Mouse (Mus musculus) MEL (cell line): Measurements from ENCODE around the gene Ddx42. TPM values are rescaled to one million over a fixed set of nuclear protein-coding genes. Genes with fewer than 3 reads are reported as not detected.

Experiments
- DNase-seq: peaks from one replicate; pipeline ENCODE4 v3.0.0; 2011; ENCODE audit warnings: low read depth, low spot score
- H3K27ac ChIP-seq: 2 replicates; pipeline ENCODE4 v1.5.1; 2012; ENCODE audit warnings: low read depth, mild to moderate bottlenecking, control low read depth, low read length, moderate library complexity; ENCODE audit not compliant: control insufficient read depth
- H3K27me3 ChIP-seq, 2 experiments: fragments of 150-350 bp in 1 of 2; sonication (generic) in 1 of 2; 2 replicates each; pipeline ENCODE4 v1.6.1; 2012; ENCODE audit warnings: low read length in 2 of 2, mild to moderate bottlenecking in 2 of 2, improper control_type of control experiment in 1 of 2, moderate library complexity in 1 of 2; ENCODE audit not compliant: insufficient read depth in 2 of 2, control insufficient read depth in 1 of 2
- H3K36me3 ChIP-seq, 2 experiments: 2 replicates each; pipeline ENCODE4 v1.6.1; 2012 to 2014; ENCODE audit warnings: low read length in 2 of 2, improper control_type of control experiment in 1 of 2, inconsistent platforms in 1 of 2, mild to moderate bottlenecking in 1 of 2; ENCODE audit not compliant: insufficient read depth in 2 of 2, control insufficient read depth in 1 of 2
- H3K4me1 ChIP-seq, 2 experiments: fragments of 150-350 bp in 1 of 2; sonication (generic) in 1 of 2; 2 replicates each; pipeline ENCODE4 v1.6.1; 2012; ENCODE audit warnings: low read length in 2 of 2, improper control_type of control experiment in 1 of 2, mild to moderate bottlenecking in 1 of 2; ENCODE audit not compliant: insufficient read depth in 2 of 2, control insufficient read depth in 1 of 2
- H3K4me3 ChIP-seq, 2 experiments: fragments of 150-350 bp in 1 of 2; sonication (generic) in 1 of 2; 2 replicates each; pipeline ENCODE4 v1.5.1; 2012; ENCODE audit warnings: low read depth in 2 of 2, low read length in 2 of 2, mild to moderate bottlenecking in 2 of 2, moderate library complexity in 2 of 2, control low read depth in 1 of 2, improper control_type of control experiment in 1 of 2; ENCODE audit not compliant: control insufficient read depth in 1 of 2, insufficient read depth in 1 of 2
- H3K79me2 ChIP-seq: 2 replicates; pipeline ENCODE4 v1.6.1; 2012; ENCODE audit warnings: mild to moderate bottlenecking, low read length, moderate library complexity; ENCODE audit not compliant: control insufficient read depth, poor library complexity, insufficient read depth
- H3K9ac ChIP-seq: 2 replicates; pipeline ENCODE4 v1.6.1; 2012; ENCODE audit warnings: low read depth, mild to moderate bottlenecking, control low read depth, low read length, moderate library complexity; ENCODE audit not compliant: control insufficient read depth, poor library complexity, severe bottlenecking
- H3K9me3 ChIP-seq: fragments of 150-350 bp; sonication (generic); replicated peaks from 2 replicates; pipeline ENCODE4 v1.6.1; 2012; ENCODE audit warnings: mild to moderate bottlenecking, low read length, improper control_type of control experiment, moderate library complexity; ENCODE audit not compliant: insufficient read depth
- CHD1 ChIP-seq: IDR thresholded peaks from 2 replicates; pipeline ENCODE4 v1.6.1; 2012; ENCODE audit warnings: low read depth, mild to moderate bottlenecking, inconsistent platforms, low read length, improper control_type of control experiment
- CTCF ChIP-seq, 3 experiments: IDR thresholded peaks in 2 of 3; conservative IDR thresholded peaks in 1 of 3; 2 replicates each; pipeline ENCODE4 v1.5.1; 2011 to 2012; ENCODE audit warnings: low read length in 3 of 3, low read depth in 2 of 3, mild to moderate bottlenecking in 2 of 3, improper control_type of control experiment in 1 of 3, inconsistent platforms in 1 of 3, mixed read lengths in 1 of 3, moderate library complexity in 1 of 3; ENCODE audit not compliant: control insufficient read depth in 1 of 3, insufficient read depth in 1 of 3, poor library complexity in 1 of 3, severe bottlenecking in 1 of 3
- E2F4 ChIP-seq: IDR thresholded peaks from 2 replicates; pipeline ENCODE4 v1.6.1; 2011; ENCODE audit warnings: low read depth, low read length, improper control_type of control experiment, borderline replicate concordance
- ELF1 ChIP-seq: IDR thresholded peaks from 2 replicates; pipeline ENCODE4 v1.6.1; 2014; ENCODE audit warnings: low read depth, mild to moderate bottlenecking, inconsistent platforms, low read length, improper control_type of control experiment, moderate library complexity
- EP300 ChIP-seq, 2 experiments: IDR thresholded peaks; 2 replicates each; pipeline ENCODE4 v1.6.1; 2011; ENCODE audit warnings: improper control_type of control experiment in 2 of 2, low read length in 2 of 2, low read depth in 1 of 2, mild to moderate bottlenecking in 1 of 2
- ETS1 ChIP-seq: IDR thresholded peaks from 2 replicates; pipeline ENCODE4 v1.6.1; 2012; ENCODE audit warnings: low read depth, mild to moderate bottlenecking, inconsistent platforms, low read length, improper control_type of control experiment, moderate library complexity
- GATA1 ChIP-seq: IDR thresholded peaks from 2 replicates; pipeline ENCODE4 v1.6.1; 2011; ENCODE audit warnings: low read depth, low read length, improper control_type of control experiment
- MAFK ChIP-seq: IDR thresholded peaks from 2 replicates; pipeline ENCODE4 v1.6.1; 2011; ENCODE audit warnings: low read depth, mild to moderate bottlenecking, low read length, improper control_type of control experiment, borderline replicate concordance
- MAX ChIP-seq: IDR thresholded peaks from 2 replicates; pipeline ENCODE4 v1.6.1; 2011; ENCODE audit warnings: low read length, improper control_type of control experiment
- MAZ ChIP-seq: IDR thresholded peaks from 2 replicates; pipeline ENCODE4 v1.6.1; 2012; ENCODE audit warnings: low read depth, mild to moderate bottlenecking, inconsistent platforms, low read length, improper control_type of control experiment
- MEF2A ChIP-seq: IDR thresholded peaks from 2 replicates; pipeline ENCODE4 v1.6.1; 2014; ENCODE audit warnings: low read depth, mild to moderate bottlenecking, inconsistent platforms, low read length, improper control_type of control experiment; ENCODE audit not compliant: poor library complexity, insufficient replicate concordance, severe bottlenecking; ENCODE audit errors: extremely low read depth
- MXI1 ChIP-seq: IDR thresholded peaks from 2 replicates; pipeline ENCODE4 v1.6.1; 2011; ENCODE audit warnings: mild to moderate bottlenecking, low read depth, low read length, improper control_type of control experiment
- MYB ChIP-seq: IDR thresholded peaks from 2 replicates; pipeline ENCODE4 v1.6.1; 2011; ENCODE audit warnings: mild to moderate bottlenecking, low read depth, low read length, improper control_type of control experiment
- NRF1 ChIP-seq: IDR thresholded peaks from 2 replicates; pipeline ENCODE4 v1.6.1; 2014; ENCODE audit warnings: low read depth, mild to moderate bottlenecking, inconsistent platforms, low read length, improper control_type of control experiment, moderate library complexity; ENCODE audit not compliant: poor library complexity, insufficient read depth, severe bottlenecking
- POLR2AphosphoS5 ChIP-seq: IDR thresholded peaks from 2 replicates; pipeline ENCODE4 v1.6.1; 2012; ENCODE audit warnings: low read depth, borderline replicate concordance, mild to moderate bottlenecking, inconsistent platforms, low read length, moderate library complexity, mixed read lengths
- RCOR1 ChIP-seq: IDR thresholded peaks from 2 replicates; pipeline ENCODE4 v1.6.1; 2012; ENCODE audit warnings: low read depth, mild to moderate bottlenecking, inconsistent platforms, low read length, improper control_type of control experiment
- SIN3A ChIP-seq: IDR thresholded peaks from 2 replicates; pipeline ENCODE4 v1.6.1; 2012; ENCODE audit warnings: low read length, improper control_type of control experiment, inconsistent platforms
- SMC3 ChIP-seq: IDR thresholded peaks from 2 replicates; pipeline ENCODE4 v1.6.1; 2011; ENCODE audit warnings: low read depth, low read length, improper control_type of control experiment
- TAL1 ChIP-seq: IDR thresholded peaks from 2 replicates; pipeline ENCODE4 v1.6.1; 2012; ENCODE audit warnings: mild to moderate bottlenecking, inconsistent platforms, low read length, moderate library complexity, mixed read lengths
- TBP ChIP-seq: IDR thresholded peaks from 2 replicates; pipeline ENCODE4 v1.8.0; 2011; ENCODE audit warnings: low read depth, low read length, improper control_type of control experiment
- UBTF ChIP-seq: IDR thresholded peaks from 2 replicates; pipeline ENCODE4 v1.6.1; 2012; ENCODE audit warnings: low read depth, mild to moderate bottlenecking, inconsistent platforms, low read length, improper control_type of control experiment, moderate library complexity, borderline replicate concordance; ENCODE audit not compliant: insufficient read depth
- USF2 ChIP-seq, 2 experiments: IDR thresholded peaks; 2 replicates each; pipeline ENCODE4 v1.6.1; 2011 to 2012; ENCODE audit warnings: improper control_type of control experiment in 2 of 2, low read length in 2 of 2, borderline replicate concordance in 1 of 2, inconsistent platforms in 1 of 2, low read depth in 1 of 2, mild to moderate bottlenecking in 1 of 2; ENCODE audit not compliant: insufficient read depth in 1 of 2
- ZC3H11A ChIP-seq: IDR thresholded peaks from 2 replicates; pipeline ENCODE4 v1.6.1; 2012; ENCODE audit warnings: low read depth, mild to moderate bottlenecking, inconsistent platforms, low read length, improper control_type of control experiment
- ZMIZ1 ChIP-seq: IDR thresholded peaks from 2 replicates; pipeline ENCODE4 v1.6.1; 2012; ENCODE audit warnings: low read depth, mild to moderate bottlenecking, inconsistent platforms, low read length, improper control_type of control experiment, moderate library complexity
- ZNF384 ChIP-seq: IDR thresholded peaks from 2 replicates; pipeline ENCODE4 v1.6.1; 2012; ENCODE audit warnings: low read depth, mild to moderate bottlenecking, inconsistent platforms, low read length, improper control_type of control experiment
- polyA plus RNA-seq, 2 experiments: library from polyadenylated mRNA; stranded (reverse) in 1 of 2; unstranded in 1 of 2; fragments of >175 nt in 1 of 2; fragments of >200 nt in 1 of 2; gene quantifications; 2 replicates each; pipeline versions ENCODE4 v1.2.1 to v1.2.4; 2012; ENCODE audit warnings: low replicate concordance in 2 of 2, low read depth in 1 of 2; ENCODE audit not compliant: insufficient read length in 2 of 2, insufficient read depth in 1 of 2, missing spikeins in 1 of 2
- total RNA-seq: library from RNA; depleted of rRNA; stranded (reverse); fragments of 300-350 nt; gene quantifications from 2 replicates; pipeline ENCODE4 v1.2.3, GENCODE M21; 2012

Ddx42 gene
- total and polyA plus RNA-seq, 3 experiments, result 56.1 to 57.7 TPM; not detected in 1

DNA sequence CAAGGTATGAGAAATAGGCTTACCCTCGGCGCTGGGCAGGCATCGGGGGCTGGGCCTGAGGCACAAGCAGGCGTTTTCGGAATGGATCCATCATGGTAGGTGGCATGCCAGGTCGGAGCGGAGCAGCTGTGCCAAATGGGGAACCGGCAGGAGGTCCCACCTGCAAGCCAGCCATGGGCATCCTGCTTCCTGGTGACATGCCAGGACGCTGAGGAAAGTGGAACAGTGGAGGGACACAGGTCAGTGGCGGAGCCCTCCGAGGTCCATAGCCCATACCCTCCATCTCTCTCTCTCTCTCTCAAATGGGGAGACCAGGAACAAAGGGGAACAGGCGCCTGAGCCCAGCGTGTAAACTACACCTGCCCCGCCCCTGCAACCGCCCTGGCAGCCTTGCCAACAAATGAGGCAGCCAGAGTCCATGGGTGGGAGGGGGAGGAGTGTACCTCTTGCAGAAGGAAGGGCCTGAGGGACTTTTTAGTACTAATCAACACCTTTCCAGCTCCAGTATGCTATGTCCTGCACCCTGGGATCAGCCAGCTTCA is 50.7 kb downstream of the Ddx42 start:
- Histone ChIP-seq H3K27me3 (no peaks in the 10 kb centered on the region), H3K4me3 (no peak overlapping the region), H3K36me3 (peaks cover 13 to 31% of the 10 kb centered on the region in 2 experiments), H3K4me1 (peaks cover 0 to 24% of the 10 kb centered on the region in 2 experiments; a peak in 3 of 4 replicates), H3K9ac (no peak overlapping the region), H3K79me2 (peaks cover 36% of the 10 kb centered on the region), H3K9me3 (no peaks in the 10 kb centered on the region), H3K27ac (no peak overlapping the region)
- TF ChIP-seq SIN3A (0 out of 2 replicates have a peak, but pooled peaks have one; percentile 21), MXI1 (peak; percentile 48; the same call in 1 of the 2 replicates), TAL1 (no peak), SMC3 (no peak), ETS1 (no peak), MYB (no peak), CHD1 (no peak)
- peak; percentile 67 for DNase-seq

DNA sequence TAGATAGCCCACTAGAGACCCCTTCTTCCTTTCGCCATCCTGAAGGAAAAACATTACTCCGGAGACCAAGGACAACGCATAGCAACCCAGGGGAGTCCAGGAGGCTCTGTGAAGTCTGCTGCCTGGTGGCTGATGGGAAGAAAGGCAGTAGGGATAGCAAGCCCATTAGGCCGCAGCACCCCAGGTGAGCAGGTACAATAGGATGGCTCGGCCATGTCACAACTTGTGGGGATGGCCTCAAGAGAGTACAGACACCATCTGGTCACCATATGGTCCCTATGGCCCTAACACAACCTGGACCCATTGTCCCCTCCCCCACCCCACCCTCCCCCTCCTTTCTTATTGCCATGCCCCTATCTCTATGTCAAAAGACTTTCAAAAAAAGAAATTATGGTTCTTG is 51.1 kb downstream of the Ddx42 start:
- Histone ChIP-seq H3K27ac (no peak overlapping the region), H3K36me3 (peaks cover 13 to 28% of the 10 kb centered on the region in 2 experiments), H3K9me3 (no peaks in the 10 kb centered on the region), H3K4me1 (peaks cover 0 to 24% of the 10 kb centered on the region in 2 experiments; a peak in 3 of 4 replicates), H3K4me3 (no peak overlapping the region), H3K27me3 (no peaks in the 10 kb centered on the region), H3K79me2 (peaks cover 39% of the 10 kb centered on the region), H3K9ac (no peak overlapping the region)
- TF ChIP-seq CTCF (IDR thresholded peaks at IDR 0.05 in 2 of 3, conservative IDR thresholded peaks at IDR 0.05 in 1 of 3; ENCODE audit: control insufficient read depth in 1 of 3, insufficient read depth in 1 of 3, low read depth in 2 of 3, low read length in 3 of 3, poor library complexity in 1 of 3, severe bottlenecking in 1 of 3) (no peak), UBTF (no peak), TBP (no peak), USF2 (IDR thresholded peaks at IDR 0.05; ENCODE audit: borderline replicate concordance in 1 of 2, insufficient read depth in 1 of 2, low read depth in 1 of 2, low read length in 2 of 2) (no peak), GATA1 (no peak), ELF1 (no peak), POLR2AphosphoS5 (no peak), MAX (no peak), NRF1 (no peak), MAZ (no peak), EP300 (IDR thresholded peaks at IDR 0.05; ENCODE audit: low read depth in 1 of 2, low read length in 2 of 2) (no peak), ZC3H11A (no peak), E2F4 (no peak), RCOR1 (no peak), MAFK (no peak), TAL1 (no peak), ZNF384 (no peak), MEF2A (no peak), ZMIZ1 (no peak), MYB (no peak)
- no peak for DNase-seq
